Mouse (Mus musculus) limb, embryonic 11.5 days (tissue): Measurements from ENCODE around the gene Kcnj1. TPM values are rescaled to one million over a fixed set of nuclear protein-coding genes. Genes with fewer than 3 reads are reported as not detected.
A peak's percentile ranks its signal among the peaks of the same experiment; 100 is the strongest.

Source experiments
- ATAC-seq: fragments of 200-750 bp; cut with Nextera tagmentation; 2 replicates; pipeline ENCODE4 v1.8.0; 2017; ENCODE audit warnings: low read depth; ENCODE audit not compliant: insufficient number of reproducible peaks, low FRiP score, low TSS enrichment
- DNase-seq: peaks from one replicate; pipeline ENCODE4 v3.0.0-alpha.2; 2015; ENCODE audit warnings: low spot score
- H3K27ac ChIP-seq: fragments of 300-500 bp; sonication (generic); replicated peaks from 2 replicates; pipeline ENCODE4 v1.5.1; 2014; ENCODE audit warnings: low read depth, mild to moderate bottlenecking, low read length
- H3K27me3 ChIP-seq: fragments of 300-500 bp; sonication (generic); 2 replicates; pipeline ENCODE4 v1.6.1; 2014; ENCODE audit warnings: mild to moderate bottlenecking, low read length, mixed read lengths; ENCODE audit not compliant: control insufficient read depth, insufficient read depth
- H3K36me3 ChIP-seq: fragments of 300-500 bp; sonication (generic); 2 replicates; pipeline ENCODE4 v1.6.1; 2014; ENCODE audit warnings: mild to moderate bottlenecking, low read length, moderate library complexity, mixed read lengths; ENCODE audit not compliant: control insufficient read depth, insufficient read depth
- H3K4me1 ChIP-seq: fragments of 300-500 bp; sonication (generic); 2 replicates; pipeline ENCODE4 v1.6.1; 2014; ENCODE audit warnings: low read length, mixed read lengths; ENCODE audit not compliant: control insufficient read depth, insufficient read depth
- H3K4me2 ChIP-seq: fragments of 300-500 bp; sonication (generic); 2 replicates; pipeline ENCODE4 v1.6.1; 2014; ENCODE audit warnings: low read depth, mild to moderate bottlenecking, moderate library complexity; ENCODE audit not compliant: severe bottlenecking
- H3K4me3 ChIP-seq: fragments of 300-500 bp; sonication (generic); 2 replicates; pipeline ENCODE4 v1.5.1; 2014; ENCODE audit warnings: low read depth, low read length
- H3K9ac ChIP-seq: fragments of 300-500 bp; sonication (generic); 2 replicates; pipeline ENCODE4 v1.6.1; 2014; ENCODE audit warnings: mild to moderate bottlenecking, low read length
- H3K9me3 ChIP-seq: fragments of 300-500 bp; sonication (generic); 2 replicates; pipeline ENCODE4 v1.6.1; 2016; ENCODE audit warnings: low read length; ENCODE audit not compliant: control insufficient read depth
- WGBS: fragments of 180-500 bp; shearing (Covaris S2); extraction: QIAGEN DNeasy Blood & Tissue Kit; methylation state at CpG from one replicate; pipeline ENCODE4 v1.1.7; 2014; 5-methylcytosine and 5-hydroxymethylcytosine counted together
- polyA plus RNA-seq: library from polyadenylated mRNA; unstranded; fragments of >200 nt; fragmentation: Nextera tagmentation; extraction: Ambion mirVana; gene quantifications from 2 replicates; pipeline ENCODE4 v1.2.1, GENCODE M21; 2014

Kcnj1 gene
- polyA plus RNA-seq, 1 experiment from 2014 or later = not detected

- Histone ChIP-seq H3K36me3 (no peaks in the 10 kb centered on the region), H3K27ac (no peak overlapping the region), H3K27me3 (no peaks in the 10 kb centered on the region), H3K4me1 (peaks cover 16% of the 10 kb centered on the region), H3K9me3 (no peaks in the 10 kb centered on the region), H3K4me2 (no peak overlapping the region), H3K4me3 (no peak overlapping the region), H3K9ac (no peak overlapping the region)
- peak; percentile 76 for DNase-seq
- no peak; the same call in 1 of the 2 replicates for ATAC-seq
- WGBS = 40% methylated on average over 11 of the region's 11 CpGs
Measured at GRCm38 (mm10) chr9:32405191-32405925, 33.1 kb downstream of the Kcnj1 start.

GRCm38 (mm10) chr9:32408730-32409059, 36.4 kb downstream of the Kcnj1 start:
- H3K27ac ChIP-seq = peak overlapping the region; percentile 95
- H3K9ac ChIP-seq = peak overlapping the region; percentile 90
- ATAC-seq = no peak
- peaks cover 16% of the 10 kb centered on the region for H3K4me1 ChIP-seq
- no peaks in the 10 kb centered on the region for H3K27me3 ChIP-seq
- H3K36me3 ChIP-seq = no peaks in the 10 kb centered on the region
- no peak for DNase-seq
- H3K9me3 ChIP-seq = no peaks in the 10 kb centered on the region
- WGBS = 6% methylated on average over 8 of the region's 8 CpGs
- peak overlapping the region; percentile 95 for H3K4me2 ChIP-seq
- peak overlapping the region; percentile 48 for H3K4me3 ChIP-seq

GRCm38 (mm10) chr9:32409060-32409961, 37.0 kb downstream of the Kcnj1 start:
- Histone ChIP-seq H3K27me3 (no peaks in the 10 kb centered on the region), H3K4me3 (peak overlapping the region; percentile 48), H3K9me3 (no peaks in the 10 kb centered on the region), H3K36me3 (no peaks in the 10 kb centered on the region), H3K4me2 (peak overlapping the region; percentile 95), H3K4me1 (peaks cover 16% of the 10 kb centered on the region), H3K27ac (peak overlapping the region; percentile 95), H3K9ac (peak overlapping the region; percentile 90)
- peak; percentile 77 for ATAC-seq
- WGBS = under 1% methylated on average over 47 of the region's 47 CpGs
- peak; percentile 86 for DNase-seq

GRCm38 (mm10) chr9:32410671-32411070, 38.4 kb downstream of the Kcnj1 start:
- H3K27ac ChIP-seq = 0 out of 2 replicates have a peak overlapping the region, but pooled peaks have one; percentile 95
- no peak overlapping the region for H3K4me2 ChIP-seq
- H3K27me3 ChIP-seq = no peaks in the 10 kb centered on the region
- H3K4me1 ChIP-seq = peaks cover 13% of the 10 kb centered on the region
- ATAC-seq = no peak
- H3K36me3 ChIP-seq = no peaks in the 10 kb centered on the region
- H3K9me3 ChIP-seq = no peaks in the 10 kb centered on the region
- DNase-seq = no peak
- H3K4me3 ChIP-seq = no peak overlapping the region
- no peak overlapping the region for H3K9ac ChIP-seq
- 93% methylated on average over 5 of the region's 5 CpGs for WGBS

GRCm38 (mm10) chr9:32411507-32411906, 39.2 kb downstream of the Kcnj1 start:
- ATAC-seq = no peak
- no peak overlapping the region for H3K27ac ChIP-seq
- H3K4me2 ChIP-seq = no peak overlapping the region
- 86% methylated on average over 5 of the region's 5 CpGs for WGBS
- DNase-seq = no peak
- no peak overlapping the region for H3K9ac ChIP-seq
- H3K4me3 ChIP-seq = no peak overlapping the region
- H3K9me3 ChIP-seq = no peaks in the 10 kb centered on the region
- H3K4me1 ChIP-seq = peaks cover 13% of the 10 kb centered on the region
- no peaks in the 10 kb centered on the region for H3K36me3 ChIP-seq
- no peaks in the 10 kb centered on the region for H3K27me3 ChIP-seq

GRCm38 (mm10) chr9:32412836-32413580, 40.7 kb downstream of the Kcnj1 start:
- no peaks in the 10 kb centered on the region for H3K9me3 ChIP-seq
- H3K4me2 ChIP-seq = no peak overlapping the region
- H3K9ac ChIP-seq = no peak overlapping the region
- H3K4me3 ChIP-seq = no peak overlapping the region
- no peaks in the 10 kb centered on the region for H3K36me3 ChIP-seq
- peaks cover 19% of the 10 kb centered on the region for H3K4me1 ChIP-seq
- 70% methylated on average over 10 of the region's 10 CpGs for WGBS
- DNase-seq (no peak), ATAC-seq (no peak)
- no peaks in the 10 kb centered on the region for H3K27me3 ChIP-seq
- no peak overlapping the region for H3K27ac ChIP-seq

- WGBS = 57% methylated on average over 1 of the region's 1 CpGs
- H3K27me3 ChIP-seq = no peaks in the 10 kb centered on the region
- no peak for ATAC-seq
- no peaks in the 10 kb centered on the region for H3K36me3 ChIP-seq
- DNase-seq = no peak
- H3K4me3 ChIP-seq = no peak overlapping the region
- H3K27ac ChIP-seq = no peak overlapping the region
- no peaks in the 10 kb centered on the region for H3K9me3 ChIP-seq
- H3K4me2 ChIP-seq = no peak overlapping the region
- no peak overlapping the region for H3K9ac ChIP-seq
- peaks cover 11% of the 10 kb centered on the region for H3K4me1 ChIP-seq
Measured at GRCm38 (mm10) chr9:32414956-32415355, 42.7 kb downstream of the Kcnj1 start.

GRCm38 (mm10) chr9:32415952-32416351, 43.7 kb downstream of the Kcnj1 start:
- no peak overlapping the region for H3K4me2 ChIP-seq
- DNase-seq = no peak
- no peaks in the 10 kb centered on the region for H3K27me3 ChIP-seq
- no peaks in the 10 kb centered on the region for H3K36me3 ChIP-seq
- WGBS = 91% methylated on average over 3 of the region's 3 CpGs
- H3K27ac ChIP-seq = no peak overlapping the region
- no peak overlapping the region for H3K9ac ChIP-seq
- ATAC-seq = no peak
- H3K4me1 ChIP-seq = peaks cover 8% of the 10 kb centered on the region
- no peaks in the 10 kb centered on the region for H3K9me3 ChIP-seq
- no peak overlapping the region for H3K4me3 ChIP-seq
